Mouse (Mus musculus): ENCODE measurements around the gene Skint7. TPM values are rescaled to one million over a fixed set of nuclear protein-coding genes. Genes with fewer than 3 reads are reported as not detected.
"Not testable (repeated sequence)": the region's sequence is repeated elsewhere in the genome, so short reads cannot be mapped to it uniquely, and the experiment has no call there.

The Skint7 gene
- polyA plus RNA-seq (2015; fragmentation: Nextera tagmentation; extraction: Ambion mirVana) = not detected in 2 replicates

- H3K9ac ChIP-seq = no peak within 1 kb of the TSS
- no peaks in the 10 kb centered on the region for H3K9me3 ChIP-seq
- ATAC-seq (ENCODE audit: insufficient read depth, low FRiP score, low read depth) = no peak
- WGBS = 88% methylated on average over 1 of the region's 1 CpGs
- H3K4me2 ChIP-seq = no peak within 1 kb of the TSS
- H3K4me1 ChIP-seq = no peaks in the 10 kb centered on the region
- H3K27ac ChIP-seq = no peak within 1 kb of the TSS
- H3K36me3 ChIP-seq = no peaks in the 10 kb centered on the region
- no peaks in the 10 kb centered on the region for H3K27me3 ChIP-seq (replicated peaks)
- no peak within 1 kb of the TSS for H3K4me3 ChIP-seq (replicated peaks)
These were observed at the start of gene Skint7 for GRCm38 (mm10) chr4:111972623-111973022. Gene Skint7, plus strand, starts transcription at chr4:111972923.

GRCm38 (mm10) chr4:111961309-111961708 is 11.4 kb upstream of the Skint7 start:
- 19% methylated on average over 1 of the region's 1 CpGs for WGBS
- H3K27me3 ChIP-seq (replicated peaks) = no peaks in the 10 kb centered on the region
- no peak overlapping the region for H3K4me2 ChIP-seq
- no peaks in the 10 kb centered on the region for H3K36me3 ChIP-seq
- H3K4me1 ChIP-seq = no peaks in the 10 kb centered on the region
- no peak for ATAC-seq (ENCODE audit: insufficient read depth, low FRiP score, low read depth)
- H3K9ac ChIP-seq = no peak overlapping the region
- H3K27ac ChIP-seq = no peak overlapping the region
- H3K9me3 ChIP-seq = no peaks in the 10 kb centered on the region
- no peak overlapping the region for H3K4me3 ChIP-seq (replicated peaks)

GRCm38 (mm10) chr4:111963241-111963640 is 9.5 kb upstream of the Skint7 start:
- not testable (repeated sequence) for H3K9me3 ChIP-seq; H3K4me1 ChIP-seq; ATAC-seq (ENCODE audit: insufficient read depth, low FRiP score, low read depth); H3K36me3 ChIP-seq; H3K4me3 ChIP-seq (replicated peaks); H3K4me2 ChIP-seq; H3K27me3 ChIP-seq (replicated peaks); H3K27ac ChIP-seq; H3K9ac ChIP-seq
- WGBS = 69% methylated on average over 1 of the region's 1 CpGs

- Histone ChIP-seq H3K4me2 (no peak overlapping the region), H3K36me3 (no peaks in the 10 kb centered on the region), H3K9me3 (no peaks in the 10 kb centered on the region), H3K27me3 (replicated peaks) (no peaks in the 10 kb centered on the region), H3K4me1 (no peaks in the 10 kb centered on the region), H3K9ac (no peak overlapping the region), H3K27ac (no peak overlapping the region), H3K4me3 (replicated peaks) (no peak overlapping the region)
- ATAC-seq (ENCODE audit: insufficient read depth, low FRiP score, low read depth) = no peak
- WGBS = 74% methylated on average over 3 of the region's 3 CpGs
These were observed 9.1 kb upstream of the Skint7 start for GRCm38 (mm10) chr4:111963669-111964068.

- Histone ChIP-seq H3K9ac (no peak within 1 kb of the TSS), H3K36me3 (no peaks in the 10 kb centered on the region), H3K4me3 (replicated peaks) (no peak within 1 kb of the TSS), H3K27ac (no peak within 1 kb of the TSS), H3K4me2 (no peak within 1 kb of the TSS), H3K4me1 (no peaks in the 10 kb centered on the region), H3K27me3 (replicated peaks) (no peaks in the 10 kb centered on the region), H3K9me3 (no peaks in the 10 kb centered on the region)
- no peak for ATAC-seq (ENCODE audit: insufficient read depth, low FRiP score, low read depth)
These were observed 33.2 kb downstream of the Skint7 start, which contains the start of gene Skint1 for GRCm38 (mm10) chr4:112005969-112006368. Gene Skint1, plus strand, starts transcription at chr4:112006269.

Other genes with a start within 250 kb of the Skint7 start
- 3.0 and 5.9 TPM in 2 replicates for gene Slc5a9, start 70.0 kb upstream of the Skint7 start, polyA plus RNA-seq (2015; fragmentation: Nextera tagmentation; extraction: Ambion mirVana)
- 0.22 and 0.45 TPM in 2 replicates for gene Skint8, start 53.5 kb upstream of the Skint7 start, polyA plus RNA-seq (2015; fragmentation: Nextera tagmentation; extraction: Ambion mirVana)
- 0.13 TPM in 1 of 2 replicates, not detected in the other for gene Skint1, start 33.3 kb downstream of the Skint7 start, polyA plus RNA-seq (2015; fragmentation: Nextera tagmentation; extraction: Ambion mirVana)
- gene Skint4, start 99.1 kb downstream of the Skint7 start, polyA plus RNA-seq (2015; fragmentation: Nextera tagmentation; extraction: Ambion mirVana) = not detected in 2 replicates

Data from stomach, embryonic 15.5 days (tissue).